Mouse (Mus musculus): ENCODE measurements around the gene Cbl. TPM values are rescaled to one million over a fixed set of nuclear protein-coding genes. Genes with fewer than 3 reads are reported as not detected.
A peak's percentile ranks its signal among the peaks of the same experiment; 100 is the strongest.

Cbl gene
- polyA plus RNA-seq, 1 experiment from 2014 or later: 20.1 TPM

- Histone ChIP-seq H3K9me3 (no peaks in the 10 kb centered on the region), H3K36me3 (peaks cover 27% of the 10 kb centered on the region), H3K9ac (no peak overlapping the region), H3K27ac (replicated peaks) (no peak overlapping the region), H3K4me2 (no peak overlapping the region), H3K27me3 (no peaks in the 10 kb centered on the region), H3K4me1 (replicated peaks) (no peaks in the 10 kb centered on the region), H3K4me3 (no peak overlapping the region)
- ATAC-seq (ENCODE audit: low read depth): no peak
- WGBS: 92% methylated on average over 3 of the region's 3 CpGs
Measured at GRCm38 (mm10) chr9:44199166-44199565, 34.7 kb downstream of the Cbl start.

- 97% methylated on average over 4 of the region's 4 CpGs for WGBS
- Histone ChIP-seq H3K4me3 (no peak overlapping the region), H3K27me3 (no peaks in the 10 kb centered on the region), H3K9me3 (no peaks in the 10 kb centered on the region), H3K4me1 (replicated peaks) (no peaks in the 10 kb centered on the region), H3K9ac (no peak overlapping the region), H3K4me2 (no peak overlapping the region), H3K36me3 (peaks cover 27% of the 10 kb centered on the region), H3K27ac (replicated peaks) (no peak overlapping the region)
- ATAC-seq (ENCODE audit: low read depth): no peak
Measured at GRCm38 (mm10) chr9:44196354-44196753, 37.5 kb downstream of the Cbl start.

- H3K27ac ChIP-seq (replicated peaks): no peak overlapping the region
- no peaks in the 10 kb centered on the region for H3K27me3 ChIP-seq
- no peak overlapping the region for H3K4me2 ChIP-seq
- no peak for ATAC-seq (ENCODE audit: low read depth)
- no peak overlapping the region for H3K9ac ChIP-seq
- 98% methylated on average over 1 of the region's 1 CpGs for WGBS
- no peaks in the 10 kb centered on the region for H3K9me3 ChIP-seq
- peaks cover 13% of the 10 kb centered on the region for H3K36me3 ChIP-seq
- H3K4me1 ChIP-seq (replicated peaks): no peaks in the 10 kb centered on the region
- H3K4me3 ChIP-seq: no peak overlapping the region
Measured at GRCm38 (mm10) chr9:44194000-44194399, 39.8 kb downstream of the Cbl start.

- Histone ChIP-seq H3K27ac (replicated peaks) (no peak overlapping the region), H3K9me3 (no peaks in the 10 kb centered on the region), H3K9ac (no peak overlapping the region), H3K4me2 (no peak overlapping the region), H3K4me1 (replicated peaks) (peaks cover 9% of the 10 kb centered on the region), H3K36me3 (peaks cover 5% of the 10 kb centered on the region), H3K4me3 (no peak overlapping the region), H3K27me3 (no peaks in the 10 kb centered on the region)
- no peak for ATAC-seq (ENCODE audit: low read depth)
- 95% methylated on average over 5 of the region's 5 CpGs for WGBS
Measured at GRCm38 (mm10) chr9:44192794-44193193, 41.1 kb downstream of the Cbl start.

GRCm38 (mm10) chr9:44192312-44192711 is 41.5 kb downstream of the Cbl start:
- Histone ChIP-seq H3K36me3 (no peaks in the 10 kb centered on the region), H3K27me3 (no peaks in the 10 kb centered on the region), H3K9me3 (no peaks in the 10 kb centered on the region), H3K4me1 (replicated peaks) (peaks cover 9% of the 10 kb centered on the region), H3K9ac (no peak overlapping the region), H3K4me3 (no peak overlapping the region), H3K27ac (replicated peaks) (no peak overlapping the region), H3K4me2 (no peak overlapping the region)
- no peak for ATAC-seq (ENCODE audit: low read depth)
- WGBS: 93% methylated on average over 3 of the region's 3 CpGs

- no peaks in the 10 kb centered on the region for H3K9me3 ChIP-seq
- no peaks in the 10 kb centered on the region for H3K36me3 ChIP-seq
- no peak overlapping the region for H3K9ac ChIP-seq
- no peaks in the 10 kb centered on the region for H3K27me3 ChIP-seq
- H3K27ac ChIP-seq (replicated peaks): no peak overlapping the region
- peaks cover 9% of the 10 kb centered on the region for H3K4me1 ChIP-seq (replicated peaks)
- no peak overlapping the region for H3K4me3 ChIP-seq
- no peak for ATAC-seq (ENCODE audit: low read depth)
- WGBS: 79% methylated on average over 3 of the region's 3 CpGs
- no peak overlapping the region for H3K4me2 ChIP-seq
Measured at GRCm38 (mm10) chr9:44191166-44191565, 42.7 kb downstream of the Cbl start.

GRCm38 (mm10) chr9:44188223-44188622 is 45.6 kb downstream of the Cbl start:
- H3K36me3 ChIP-seq: no peaks in the 10 kb centered on the region
- no peak overlapping the region for H3K4me2 ChIP-seq
- H3K9ac ChIP-seq: no peak overlapping the region
- 61% methylated on average over 12 of the region's 12 CpGs for WGBS
- peaks cover 9% of the 10 kb centered on the region for H3K4me1 ChIP-seq (replicated peaks)
- H3K4me3 ChIP-seq: no peak overlapping the region
- H3K9me3 ChIP-seq: no peaks in the 10 kb centered on the region
- no peak overlapping the region for H3K27ac ChIP-seq (replicated peaks)
- 0 out of 2 replicates have a peak, but pooled peaks have one; percentile 27 for ATAC-seq (ENCODE audit: low read depth)
- no peaks in the 10 kb centered on the region for H3K27me3 ChIP-seq

- H3K27ac ChIP-seq (replicated peaks): no peak overlapping the region
- H3K4me1 ChIP-seq (replicated peaks): no peaks in the 10 kb centered on the region
- no peak overlapping the region for H3K9ac ChIP-seq
- H3K9me3 ChIP-seq: peaks cover 14% of the 10 kb centered on the region; the same call in 1 of the 2 replicates
- no peak for ATAC-seq (ENCODE audit: low read depth)
- no peak overlapping the region for H3K4me3 ChIP-seq
- 0 out of 2 replicates have a peak, but pooled peaks cover 5% of the 10 kb centered on the region for H3K36me3 ChIP-seq
- 94% methylated on average over 3 of the region's 3 CpGs for WGBS
- H3K4me2 ChIP-seq: no peak overlapping the region
- no peaks in the 10 kb centered on the region for H3K27me3 ChIP-seq
Measured at GRCm38 (mm10) chr9:44182260-44182659, 51.6 kb downstream of the Cbl start.

- ATAC-seq (ENCODE audit: low read depth): no peak
- H3K9me3 ChIP-seq: peaks cover 14% of the 10 kb centered on the region; the same call in 1 of the 2 replicates
- no peaks in the 10 kb centered on the region for H3K4me1 ChIP-seq (replicated peaks)
- no peak overlapping the region for H3K27ac ChIP-seq (replicated peaks)
- H3K27me3 ChIP-seq: no peaks in the 10 kb centered on the region
- no peak overlapping the region for H3K4me3 ChIP-seq
- no peak overlapping the region for H3K9ac ChIP-seq
- no peak overlapping the region for H3K4me2 ChIP-seq
- 0 out of 2 replicates have a peak, but pooled peaks cover 5% of the 10 kb centered on the region for H3K36me3 ChIP-seq
- WGBS: 88% methylated on average over 5 of the region's 5 CpGs
Measured at GRCm38 (mm10) chr9:44181537-44181936, 52.3 kb downstream of the Cbl start.

- peaks cover 14% of the 10 kb centered on the region; the same call in 1 of the 2 replicates for H3K9me3 ChIP-seq
- H3K4me2 ChIP-seq: no peak overlapping the region
- no peak overlapping the region for H3K4me3 ChIP-seq
- WGBS: 97% methylated on average over 12 of the region's 12 CpGs
- ATAC-seq (ENCODE audit: low read depth): no peak
- H3K9ac ChIP-seq: no peak overlapping the region
- H3K27me3 ChIP-seq: no peaks in the 10 kb centered on the region
- no peak overlapping the region for H3K27ac ChIP-seq (replicated peaks)
- 0 out of 2 replicates have a peak, but pooled peaks cover 5% of the 10 kb centered on the region for H3K36me3 ChIP-seq
- H3K4me1 ChIP-seq (replicated peaks): no peaks in the 10 kb centered on the region
Measured at GRCm38 (mm10) chr9:44178811-44179210, 55.0 kb downstream of the Cbl start.

GRCm38 (mm10) chr9:44178389-44178788 is 55.5 kb downstream of the Cbl start:
- Histone ChIP-seq H3K9ac (no peak overlapping the region), H3K4me1 (replicated peaks) (no peaks in the 10 kb centered on the region), H3K27me3 (no peaks in the 10 kb centered on the region), H3K36me3 (0 out of 2 replicates have a peak, but pooled peaks cover 5% of the 10 kb centered on the region), H3K4me2 (no peak overlapping the region), H3K27ac (replicated peaks) (no peak overlapping the region), H3K9me3 (peaks cover 14% of the 10 kb centered on the region; the same call in 1 of the 2 replicates), H3K4me3 (no peak overlapping the region)
- ATAC-seq (ENCODE audit: low read depth): no peak
- WGBS: 83% methylated on average over 14 of the region's 14 CpGs

GRCm38 (mm10) chr9:44177405-44177804 is 56.4 kb downstream of the Cbl start:
- peaks cover 13% of the 10 kb centered on the region for H3K36me3 ChIP-seq
- H3K9me3 ChIP-seq: peaks cover 14% of the 10 kb centered on the region; the same call in 1 of the 2 replicates
- no peak overlapping the region for H3K27ac ChIP-seq (replicated peaks)
- WGBS: 94% methylated on average over 2 of the region's 2 CpGs
- H3K27me3 ChIP-seq: no peaks in the 10 kb centered on the region
- no peak overlapping the region for H3K4me3 ChIP-seq
- no peak overlapping the region for H3K9ac ChIP-seq
- ATAC-seq (ENCODE audit: low read depth): no peak
- H3K4me1 ChIP-seq (replicated peaks): no peaks in the 10 kb centered on the region
- H3K4me2 ChIP-seq: no peak overlapping the region

GRCm38 (mm10) chr9:44175957-44176356 is 57.9 kb downstream of the Cbl start:
- ATAC-seq (ENCODE audit: low read depth): no peak
- Histone ChIP-seq H3K27ac (replicated peaks) (no peak overlapping the region), H3K36me3 (peaks cover 27% of the 10 kb centered on the region), H3K9me3 (peaks cover 14% of the 10 kb centered on the region; the same call in 1 of the 2 replicates), H3K4me1 (replicated peaks) (no peaks in the 10 kb centered on the region), H3K4me2 (no peak overlapping the region), H3K4me3 (no peak overlapping the region), H3K27me3 (no peaks in the 10 kb centered on the region), H3K9ac (no peak overlapping the region)
- 88% methylated on average over 1 of the region's 1 CpGs for WGBS
